Mouse (Mus musculus) stomach, embryonic 16.5 days (tissue): Measurements from ENCODE around the gene Fcor. TPM values are rescaled to one million over a fixed set of nuclear protein-coding genes. Genes with fewer than 3 reads are reported as not detected.

ENCODE experiments used
- ATAC-seq: fragments of 200-750 bp; cut with Nextera tagmentation; 2 replicates; pipeline ENCODE4 v1.8.0; 2017; ENCODE audit warnings: moderate number of reproducible peaks, moderate TSS enrichment; ENCODE audit not compliant: insufficient read depth, low FRiP score
- H3K27ac ChIP-seq: fragments of 300-500 bp; sonication (generic); 2 replicates; pipeline ENCODE4 v1.5.1; 2014; ENCODE audit warnings: low read length
- H3K27me3 ChIP-seq: fragments of 300-500 bp; sonication (generic); 2 replicates; pipeline ENCODE4 v1.6.1; 2014; ENCODE audit warnings: low read length, control low read depth, mixed read lengths; ENCODE audit not compliant: control insufficient read depth, insufficient read depth
- H3K36me3 ChIP-seq: fragments of 300-500 bp; sonication (generic); 2 replicates; pipeline ENCODE4 v1.6.1; 2014; ENCODE audit warnings: low read length; ENCODE audit not compliant: control insufficient read depth, insufficient read depth
- H3K4me1 ChIP-seq: fragments of 300-500 bp; sonication (generic); 2 replicates; pipeline ENCODE4 v1.6.1; 2014; ENCODE audit warnings: low read length, control low read depth, mixed read lengths; ENCODE audit not compliant: control insufficient read depth, insufficient read depth
- H3K4me2 ChIP-seq: fragments of 300-500 bp; sonication (generic); 2 replicates; pipeline ENCODE4 v1.6.1; 2014; ENCODE audit warnings: low read depth, low read length, mixed read lengths
- H3K4me3 ChIP-seq: fragments of 300-500 bp; sonication (generic); replicated peaks from 2 replicates; pipeline ENCODE4 v1.5.1; 2014; ENCODE audit warnings: mild to moderate bottlenecking, low read length
- H3K9ac ChIP-seq: fragments of 300-500 bp; sonication (generic); 2 replicates; pipeline ENCODE4 v1.6.1; 2014; ENCODE audit warnings: low read length
- H3K9me3 ChIP-seq: fragments of 300-500 bp; sonication (generic); replicated peaks from 2 replicates; pipeline ENCODE4 v1.6.1; 2016; ENCODE audit warnings: low read length, control low read depth; ENCODE audit not compliant: control insufficient read depth
- WGBS: fragments of 180-500 bp; shearing (Covaris S2); extraction: QIAGEN DNeasy Blood & Tissue Kit; methylation state at CpG from one replicate; pipeline ENCODE4 v1.1.7; 2014; 5-methylcytosine and 5-hydroxymethylcytosine counted together
- polyA plus RNA-seq: library from polyadenylated mRNA; unstranded; fragments of >200 nt; fragmentation: Nextera tagmentation; extraction: Ambion mirVana; gene quantifications from 2 replicates; pipeline ENCODE4 v1.2.1, GENCODE M21; 2015

Fcor gene
- polyA plus RNA-seq, 1 experiment from 2014 or later, result 9.5 TPM

- peak overlapping the region; percentile 81 for H3K9ac ChIP-seq
- no peaks in the 10 kb centered on the region for H3K4me1 ChIP-seq
- 9% methylated on average over 8 of the region's 8 CpGs for WGBS
- H3K4me3 ChIP-seq, result peak overlapping the region; percentile 66
- H3K36me3 ChIP-seq, result 0 out of 2 replicates have a peak, but pooled peaks cover 5% of the 10 kb centered on the region
- no peaks in the 10 kb centered on the region for H3K27me3 ChIP-seq
- H3K9me3 ChIP-seq, result no peaks in the 10 kb centered on the region
- peak; percentile 61; the same call in 1 of the 2 replicates for ATAC-seq
- 0 out of 2 replicates have a peak overlapping the region, but pooled peaks have one; percentile 16 for H3K27ac ChIP-seq
- peak overlapping the region; percentile 84 for H3K4me2 ChIP-seq
Observed at GRCm38 (mm10) chr8:3631478-3631875, 40.7 kb downstream of the Fcor start.

- Histone ChIP-seq H3K27me3 (no peaks in the 10 kb centered on the region), H3K27ac (0 out of 2 replicates have a peak within 1 kb of the TSS, but pooled peaks have one; percentile 16), H3K9ac (peak within 1 kb of the TSS; percentile 81), H3K9me3 (no peaks in the 10 kb centered on the region), H3K4me1 (no peaks in the 10 kb centered on the region), H3K4me2 (peak within 1 kb of the TSS; percentile 84), H3K4me3 (peak within 1 kb of the TSS; percentile 66), H3K36me3 (0 out of 2 replicates have a peak, but pooled peaks cover 5% of the 10 kb centered on the region)
- 6% methylated on average over 47 of the region's 47 CpGs for WGBS
- peak; percentile 93 for ATAC-seq
Observed at GRCm38 (mm10) chr8:3630647-3631477, 41.3 kb downstream of the Fcor start, which contains the start of gene Stxbp2. Gene Stxbp2, plus strand, starts transcription at chr8:3630955.

GRCm38 (mm10) chr8:3628014-3628413 lies 44.1 kb downstream of the Fcor start:
- H3K27me3 ChIP-seq, result no peaks in the 10 kb centered on the region
- H3K36me3 ChIP-seq, result no peaks in the 10 kb centered on the region
- 23% methylated on average over 5 of the region's 5 CpGs for WGBS
- no peak overlapping the region for H3K4me3 ChIP-seq
- H3K9ac ChIP-seq, result no peak overlapping the region
- no peak overlapping the region for H3K27ac ChIP-seq
- no peaks in the 10 kb centered on the region for H3K9me3 ChIP-seq
- H3K4me2 ChIP-seq, result no peak overlapping the region
- no peaks in the 10 kb centered on the region for H3K4me1 ChIP-seq
- no peak for ATAC-seq

GRCm38 (mm10) chr8:3626971-3627370 lies 45.2 kb downstream of the Fcor start:
- Histone ChIP-seq H3K27me3 (no peaks in the 10 kb centered on the region), H3K4me1 (peaks cover 4% of the 10 kb centered on the region; the same call in 1 of the 2 replicates), H3K36me3 (no peaks in the 10 kb centered on the region), H3K27ac (no peak overlapping the region), H3K4me3 (no peak overlapping the region), H3K4me2 (no peak overlapping the region), H3K9me3 (no peaks in the 10 kb centered on the region), H3K9ac (no peak overlapping the region)
- 51% methylated on average over 5 of the region's 5 CpGs for WGBS
- no peak for ATAC-seq

- Histone ChIP-seq H3K4me1 (peaks cover 6% of the 10 kb centered on the region), H3K9ac (no peak within 1 kb of the TSS), H3K4me2 (no peak within 1 kb of the TSS), H3K4me3 (no peak within 1 kb of the TSS), H3K36me3 (no peaks in the 10 kb centered on the region), H3K27me3 (no peaks in the 10 kb centered on the region), H3K27ac (no peak within 1 kb of the TSS), H3K9me3 (no peaks in the 10 kb centered on the region)
- 45% methylated on average over 1 of the region's 1 CpGs for WGBS
- ATAC-seq, result no peak
Observed at GRCm38 (mm10) chr8:3625445-3625844, 46.7 kb downstream of the Fcor start, which contains the start of gene Pcp2. Gene Pcp2, minus strand, starts transcription at chr8:3625545.

- ATAC-seq, result no peak
- H3K27ac ChIP-seq, result no peak overlapping the region
- H3K27me3 ChIP-seq, result no peaks in the 10 kb centered on the region
- H3K36me3 ChIP-seq, result peaks cover 11% of the 10 kb centered on the region; the same call in 1 of the 2 replicates
- peak overlapping the region; percentile 95 for H3K4me3 ChIP-seq
- H3K9ac ChIP-seq, result peak overlapping the region; percentile 81; the same call in 1 of the 2 replicates
- H3K9me3 ChIP-seq, result no peaks in the 10 kb centered on the region
- WGBS, result 65% methylated on average over 8 of the region's 8 CpGs
- H3K4me1 ChIP-seq, result peaks cover 12% of the 10 kb centered on the region
- H3K4me2 ChIP-seq, result peak overlapping the region; percentile 88
Observed at GRCm38 (mm10) chr8:3622119-3622518, 50.0 kb downstream of the Fcor start.

- no peaks in the 10 kb centered on the region for H3K27me3 ChIP-seq
- peak within 1 kb of the TSS; percentile 96 for H3K4me2 ChIP-seq
- peaks cover 12% of the 10 kb centered on the region for H3K4me1 ChIP-seq
- peak within 1 kb of the TSS; percentile 95 for H3K4me3 ChIP-seq
- ATAC-seq, result peak; percentile 99
- peaks cover 15% of the 10 kb centered on the region; the same call in 1 of the 2 replicates for H3K36me3 ChIP-seq
- H3K27ac ChIP-seq, result no peak within 1 kb of the TSS
- no peaks in the 10 kb centered on the region for H3K9me3 ChIP-seq
- under 1% methylated on average over 37 of the region's 37 CpGs for WGBS
- peak within 1 kb of the TSS; percentile 85 for H3K9ac ChIP-seq
Observed at GRCm38 (mm10) chr8:3621199-3621970, 50.8 kb downstream of the Fcor start, which contains the start of the genes Xab2 and Pet100. Gene Xab2, minus strand, starts transcription at chr8:3621316. Gene Pet100, plus strand, starts transcription at chr8:3621548.
